Mouse (Mus musculus) fat pad, adult 2 months (tissue): ENCODE results near the gene Zfp3.

ENCODE experiments used
- DNase-seq: peaks from one replicate; pipeline ENCODE4 v3.0.0-alpha.2; 2011; ENCODE audit warnings: low read depth, low spot score; ENCODE audit errors: extremely low read depth

The Zfp3 gene

DNA sequence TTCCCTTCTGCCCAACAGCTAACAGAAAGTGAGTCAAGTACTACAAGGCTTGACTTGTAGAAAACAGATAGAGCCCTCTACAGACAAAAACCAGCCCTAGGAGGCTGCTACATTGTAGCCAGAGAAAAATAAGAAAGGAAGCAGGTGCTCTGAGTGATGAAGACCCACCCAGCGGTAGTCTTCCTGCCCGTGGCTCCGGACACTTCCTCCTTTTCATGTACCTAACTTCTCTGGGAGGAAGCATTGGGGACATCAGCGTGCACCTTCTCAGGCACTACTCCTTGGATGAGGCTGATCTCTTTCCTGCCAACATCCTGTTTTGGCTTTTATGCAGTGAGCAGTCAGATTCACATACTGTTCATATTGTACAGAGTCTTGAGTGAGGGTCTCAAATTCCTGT lies 42.7 kb downstream of the Zfp3 start:
- no peak for DNase-seq

DNA sequence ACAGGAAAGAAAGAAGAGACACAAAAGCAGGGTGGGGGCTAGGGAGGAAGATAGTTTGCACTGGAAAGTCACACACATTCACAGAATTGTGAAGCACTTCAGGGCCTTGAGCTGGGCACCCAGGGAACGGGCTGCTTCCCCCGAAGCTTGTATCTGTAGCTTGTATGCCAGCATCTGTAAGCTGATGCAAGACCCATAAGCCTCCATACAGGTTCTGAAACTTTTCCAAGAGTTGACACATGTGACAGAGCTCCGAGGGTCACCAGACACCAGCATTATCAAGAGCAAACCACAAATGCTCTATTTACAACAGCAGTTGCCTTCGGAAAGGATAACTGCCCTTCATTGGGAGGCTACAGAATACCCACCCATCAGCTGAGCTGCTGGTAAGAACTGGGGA lies 43.6 kb downstream of the Zfp3 start:
- DNase-seq = no peak

DNA sequence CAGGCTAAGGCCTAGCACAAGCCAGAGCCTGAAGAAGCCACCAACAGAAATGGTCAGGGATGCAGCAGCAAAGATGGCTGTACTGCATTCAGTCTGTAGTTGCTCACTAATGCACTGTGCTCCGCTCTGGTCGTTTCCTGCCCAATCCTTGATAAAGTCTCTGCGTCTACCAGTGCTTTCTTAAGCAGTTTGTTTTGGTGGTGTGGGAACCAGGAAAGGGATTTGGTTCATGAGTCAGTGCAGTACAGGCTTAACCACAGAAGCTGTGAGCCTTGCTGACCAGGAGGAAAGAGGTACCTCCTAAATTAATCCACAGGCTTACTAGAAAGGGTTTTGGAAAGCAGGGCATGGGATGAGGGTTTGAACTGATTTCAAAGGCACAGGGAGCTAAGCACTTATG lies 44.1 kb downstream of the Zfp3 start:
- no peak for DNase-seq

DNA sequence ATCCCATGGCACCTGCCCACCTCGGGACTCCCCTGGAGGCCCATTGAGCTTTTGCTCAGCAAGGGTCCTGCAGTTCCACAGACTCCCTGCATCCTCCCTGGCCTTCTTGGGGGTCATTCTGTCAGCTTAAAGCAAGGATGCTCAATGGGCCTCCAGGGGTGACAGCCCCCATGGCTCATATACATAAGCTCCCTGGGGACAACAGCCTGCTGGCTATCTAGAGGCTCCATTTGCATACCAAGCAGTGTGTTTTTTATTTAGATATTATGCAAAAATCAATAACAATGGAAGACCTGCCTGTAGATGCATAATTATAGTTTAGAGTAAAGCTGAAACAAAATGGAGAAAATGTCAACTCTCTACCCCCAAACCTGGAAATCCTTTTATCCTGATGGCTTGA lies 45.0 kb downstream of the Zfp3 start:
- no peak for DNase-seq

DNA sequence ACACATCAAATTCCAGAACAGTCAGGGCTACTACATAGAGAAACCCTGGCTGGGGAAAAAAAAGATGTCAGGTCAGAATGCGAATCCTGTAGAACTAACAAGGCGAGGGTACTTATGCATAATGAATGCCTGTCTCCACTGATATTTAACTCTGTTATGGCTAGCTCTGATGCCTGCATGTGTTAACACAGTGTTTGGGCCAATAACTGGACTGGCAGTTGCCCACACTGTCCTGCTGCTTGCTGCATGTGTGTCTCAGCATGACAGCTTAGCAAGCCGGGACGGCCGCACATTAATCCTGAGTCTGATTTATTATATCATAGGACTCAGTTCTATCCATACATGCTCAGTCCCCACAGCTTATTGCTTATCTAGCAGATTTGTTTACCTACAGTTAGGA lies 47.0 kb downstream of the Zfp3 start:
- DNase-seq = no peak

DNA sequence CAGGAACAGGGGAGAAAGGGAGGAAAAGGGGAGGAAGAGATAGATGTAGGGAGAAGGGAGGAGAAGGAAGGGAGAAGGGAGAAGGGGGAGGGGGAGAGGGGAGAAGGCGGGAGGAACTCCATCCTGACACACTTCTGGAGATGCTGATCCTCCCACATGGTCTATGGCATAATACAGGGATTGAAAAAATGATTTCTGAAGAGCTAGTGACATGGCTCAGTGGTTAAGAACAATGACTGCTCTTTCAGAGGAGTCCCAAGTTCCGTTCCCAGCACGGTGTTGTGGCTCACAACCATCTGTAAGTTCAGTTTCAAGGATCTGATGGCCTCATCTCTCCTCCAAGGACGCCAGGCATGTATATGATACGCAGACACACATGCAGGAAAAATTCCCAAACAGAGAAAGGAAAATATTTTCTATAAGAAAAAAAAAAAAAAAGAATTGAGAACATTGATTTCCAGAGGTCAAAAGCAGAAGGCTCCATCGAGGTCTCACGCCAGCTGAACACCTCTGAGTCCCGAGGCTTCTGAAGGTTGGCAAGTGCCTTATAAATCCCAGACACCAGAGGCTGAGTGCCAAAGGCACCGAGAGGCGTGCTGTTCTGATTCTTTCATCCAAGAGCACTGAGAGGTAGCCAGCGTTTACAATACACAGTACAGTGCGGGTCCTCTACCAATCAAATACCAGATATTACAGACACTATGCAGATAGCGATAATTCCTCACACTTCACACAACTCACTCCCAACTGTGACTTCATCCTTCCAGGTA lies 47.6 kb downstream of the Zfp3 start:
- no peak for DNase-seq

DNA sequence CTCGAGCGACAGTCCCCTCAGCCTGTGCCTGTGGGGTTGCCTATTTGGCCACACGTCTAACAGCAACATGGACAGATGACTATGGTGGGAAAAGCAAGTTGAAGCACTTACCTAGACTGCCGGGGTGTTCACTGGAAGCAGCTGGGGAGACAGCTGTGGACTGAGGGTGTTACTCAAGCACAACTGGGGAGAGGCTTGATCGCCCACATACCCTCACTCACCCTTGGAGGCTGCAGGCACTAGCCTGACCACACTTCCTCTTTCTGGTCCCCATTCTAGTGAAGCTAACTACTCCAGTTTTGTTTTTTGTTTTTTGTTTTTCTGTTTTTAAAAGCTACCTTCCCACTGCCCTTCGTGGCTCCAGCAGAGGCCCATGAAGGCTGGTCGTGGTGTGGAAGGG lies 48.4 kb downstream of the Zfp3 start, which contains the start of gene Scimp:
Gene Scimp, minus strand, starts transcription at position 222 of the 400 bp plus-strand sequence.
- DNase-seq = no peak

DNA sequence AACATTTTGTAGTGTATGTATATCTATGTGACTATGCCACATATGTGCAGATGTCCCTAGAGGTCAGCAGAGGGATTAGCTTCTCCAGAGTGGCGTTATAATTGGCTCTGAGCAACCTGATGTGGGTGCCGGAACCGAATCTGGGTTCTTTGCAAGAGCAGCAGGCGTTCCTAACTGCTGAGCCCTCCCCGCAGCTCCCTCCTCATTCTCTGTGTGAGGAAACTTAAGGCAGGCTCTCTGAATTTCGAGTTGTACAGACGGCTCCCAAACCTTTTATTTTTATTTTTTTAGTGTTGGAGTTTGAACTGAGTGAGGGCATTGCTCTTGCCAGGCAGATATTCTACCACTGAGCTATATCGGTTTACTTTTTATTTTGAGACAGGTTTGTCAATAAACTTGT lies 51.1 kb downstream of the Zfp3 start:
- DNase-seq = no peak

DNA sequence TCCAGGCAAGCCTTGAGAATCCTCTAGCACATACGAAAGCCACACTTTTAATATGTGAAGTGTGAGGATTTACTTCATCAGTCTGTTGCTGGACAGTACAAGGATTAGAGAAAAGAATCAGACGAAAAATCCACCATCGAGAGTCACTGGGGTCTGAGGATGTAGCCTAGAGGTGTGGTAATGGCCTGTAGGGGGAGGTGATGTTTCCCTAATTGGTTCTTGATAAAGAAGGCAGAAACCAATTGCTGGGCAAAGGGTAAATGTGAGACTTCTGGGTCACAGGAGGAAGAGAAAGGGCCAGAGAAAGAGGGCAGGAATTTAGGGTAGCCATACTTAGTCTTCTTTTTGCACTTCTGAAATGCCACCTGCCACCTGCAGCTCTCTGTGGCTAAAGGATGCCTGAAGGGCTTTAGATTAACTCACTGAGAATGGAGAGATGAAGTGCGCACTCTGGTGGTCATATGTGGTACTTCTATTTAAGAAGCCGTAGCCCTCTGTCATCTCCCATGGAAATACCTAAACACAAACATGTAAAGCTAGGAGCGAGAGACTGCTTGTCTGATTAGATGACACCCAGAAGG lies 51.6 kb downstream of the Zfp3 start:
- DNase-seq = no peak

DNA sequence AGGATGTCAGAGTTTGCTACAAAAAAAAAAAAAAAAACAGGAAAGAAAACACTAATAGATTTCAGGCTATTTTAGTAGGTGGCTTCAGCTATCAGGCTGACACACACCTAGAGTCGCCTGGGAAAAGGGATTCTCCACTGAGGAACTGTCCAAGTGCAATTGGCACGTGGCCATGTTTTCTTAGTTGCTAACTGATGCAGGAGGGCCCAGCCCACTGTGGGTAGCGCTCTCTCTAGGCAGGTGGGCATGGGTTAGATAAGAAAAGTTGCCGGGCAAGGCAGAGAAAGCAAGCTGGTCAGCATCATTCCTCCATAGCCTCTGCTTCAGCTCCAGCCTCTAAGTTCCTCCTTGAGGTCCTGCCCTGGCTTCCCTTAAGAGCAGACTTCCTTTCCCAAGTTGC lies 52.8 kb downstream of the Zfp3 start:
- DNase-seq = no peak

DNA sequence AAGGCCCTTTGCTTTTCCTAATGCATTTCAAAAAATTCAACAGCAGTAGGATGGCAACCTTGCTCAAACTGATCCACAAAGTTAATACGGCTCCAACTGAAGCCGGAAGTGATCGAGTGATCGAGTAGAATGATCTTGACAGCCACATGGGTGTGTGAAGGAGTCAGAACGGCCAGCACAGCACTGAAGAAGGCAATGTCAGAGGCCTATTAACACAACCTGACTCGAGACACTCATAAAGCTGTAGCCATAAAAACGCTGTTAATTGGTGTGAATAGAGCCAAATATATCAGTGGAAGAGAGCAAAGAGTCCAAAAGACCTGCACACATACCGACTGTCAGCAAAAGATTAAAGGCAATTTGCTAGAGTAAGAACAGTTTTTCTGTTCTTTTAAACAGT lies 56.1 kb downstream of the Zfp3 start:
- no peak for DNase-seq

DNA sequence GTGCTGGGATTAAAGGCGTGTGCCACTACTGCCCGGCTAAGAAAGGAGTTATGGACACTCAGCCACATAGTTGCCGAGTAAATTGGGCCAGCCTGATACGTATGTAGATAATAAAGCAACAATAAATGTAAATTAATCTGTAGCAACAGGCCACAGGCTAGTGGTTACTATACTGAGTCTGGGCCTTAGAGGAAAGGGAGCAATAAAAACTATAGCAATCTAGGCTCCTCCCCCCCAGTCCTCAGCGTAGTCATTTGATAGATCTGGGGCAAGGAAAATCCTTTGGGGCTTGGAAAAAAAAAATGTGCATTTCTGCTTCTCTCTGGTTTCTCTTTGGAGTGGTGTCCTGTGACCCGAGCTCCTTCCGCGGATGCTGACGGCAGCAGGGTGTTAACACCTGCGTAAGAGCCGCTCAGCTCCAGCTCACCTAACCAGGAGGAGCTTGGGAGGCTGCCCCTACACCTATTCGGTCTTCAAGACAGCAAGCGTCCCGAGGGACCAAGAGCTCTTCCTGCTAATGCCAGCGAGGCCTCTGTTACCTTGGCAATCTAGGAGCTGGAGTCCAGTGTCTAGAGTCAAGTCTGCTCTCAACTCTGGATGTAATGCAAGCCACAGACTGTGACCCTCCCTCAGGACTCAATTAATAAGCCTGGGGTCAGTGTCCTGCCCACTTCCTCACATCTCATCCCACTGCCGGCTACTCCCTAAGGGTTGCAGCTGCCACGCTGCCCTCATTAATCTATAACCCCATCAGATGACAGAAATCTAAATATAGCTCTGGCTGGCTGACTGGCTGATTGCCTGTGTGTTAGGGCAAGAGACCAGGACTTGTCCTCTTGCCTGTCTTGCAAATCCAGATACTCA lies 58.0 kb downstream of the Zfp3 start:
- DNase-seq = no peak
